Mouse (Mus musculus) mouse trophoblast stem cell (cell line): Measurements from ENCODE around the gene Fam217a.
"Not testable (repeated sequence)": the region's sequence is repeated elsewhere in the genome, so short reads cannot be mapped to it uniquely, and the experiment has no call there.

Source experiments
- in situ Hi-C, 2 experiments: fragments of 300-500 bp; cut with MseI, MboI; formaldehyde crosslinking; loops; 2 replicates in 1 of 2; 3 replicates in 1 of 2; pipeline ENCODE4 v1.15.1; 2025

The Fam217a gene

DNA sequence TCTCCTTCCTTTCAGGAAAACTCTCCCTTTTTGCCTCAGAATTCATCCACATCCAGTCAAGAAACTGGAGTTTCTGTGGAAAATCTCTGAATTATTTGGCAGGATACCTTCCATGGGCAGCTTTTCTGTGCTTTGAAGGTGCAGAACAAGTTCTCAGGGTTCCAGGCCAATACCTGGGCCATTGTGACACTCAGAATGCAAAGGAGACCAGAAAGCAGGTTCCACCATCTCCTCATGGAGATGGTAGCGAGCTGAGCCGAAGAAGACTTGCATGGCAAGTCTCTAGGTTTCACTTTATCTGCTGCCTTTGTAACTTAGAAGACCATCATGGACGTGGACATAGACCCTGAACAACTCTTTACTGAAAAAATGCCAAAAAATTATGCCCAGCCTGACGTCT, at the start of gene Fam217a, which contains the start of gene 4933417A18Rik:
Fam217a (minus strand) TSS at position 101 of the 400 bp plus-strand sequence.
4933417A18Rik (plus strand) TSS at position 200 of the 400 bp plus-strand sequence.
- in situ Hi-C loops = no loop called here

DNA sequence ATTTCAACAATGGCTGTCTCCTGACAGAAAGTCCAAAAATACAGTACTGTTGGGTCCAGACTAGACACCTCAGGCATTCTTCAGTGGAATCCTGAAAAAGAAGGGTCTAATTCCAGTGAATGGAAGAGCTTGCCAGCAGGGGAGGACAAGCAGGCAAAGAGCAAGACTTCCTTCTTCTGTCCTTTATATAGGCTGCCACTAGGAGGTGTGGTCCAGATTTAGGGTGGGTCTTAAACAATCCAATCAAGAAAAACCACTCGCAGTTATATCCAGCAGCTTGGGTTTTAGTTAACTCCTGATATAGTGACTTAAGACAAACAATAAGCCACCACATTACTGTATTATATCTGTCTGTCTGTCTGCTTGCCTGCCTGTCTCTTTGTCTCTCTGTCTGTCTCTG, 49.7 kb upstream of the Fam217a start:
- in situ Hi-C loops = no loop called here

DNA sequence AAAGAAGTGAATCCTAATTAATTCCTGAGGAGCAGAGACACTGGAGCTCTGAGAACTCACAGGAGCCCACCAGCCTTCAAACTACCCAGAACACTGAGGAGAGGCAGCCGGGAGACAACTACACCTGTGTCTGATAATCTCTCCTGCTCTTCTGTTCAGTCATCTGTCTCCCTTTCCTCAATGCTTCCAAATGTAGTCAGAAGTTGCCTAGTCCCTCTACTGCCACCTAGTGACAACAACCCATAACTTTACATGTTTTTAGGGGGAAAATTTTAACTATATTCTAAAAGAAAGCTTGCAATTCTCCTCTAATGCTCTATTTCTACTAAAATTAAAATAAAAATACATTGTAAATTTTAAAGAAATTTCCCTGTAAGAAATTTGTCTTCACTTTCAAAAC, 49.0 kb upstream of the Fam217a start:
- in situ Hi-C loops = no loop called here

DNA sequence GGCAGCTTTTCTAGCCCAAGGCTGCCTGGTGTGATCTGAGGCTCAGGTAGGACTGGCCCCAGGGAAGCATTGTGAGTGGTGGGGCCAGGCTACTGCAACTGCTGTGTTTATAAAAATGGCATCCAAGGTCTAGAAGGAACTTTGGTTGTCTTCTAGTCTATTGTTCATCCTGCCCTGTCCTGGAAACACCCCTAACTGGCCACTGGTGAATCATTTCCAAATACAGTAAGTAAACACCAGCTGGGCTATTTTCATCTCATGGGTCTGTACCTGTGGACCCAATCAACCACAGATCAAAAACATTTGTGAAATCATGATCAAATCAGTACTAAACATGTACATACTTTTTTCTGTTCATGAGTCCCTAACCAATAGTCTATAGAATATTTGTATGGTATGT, 48.3 kb upstream of the Fam217a start:
- in situ Hi-C loops = not testable (repeated sequence)

DNA sequence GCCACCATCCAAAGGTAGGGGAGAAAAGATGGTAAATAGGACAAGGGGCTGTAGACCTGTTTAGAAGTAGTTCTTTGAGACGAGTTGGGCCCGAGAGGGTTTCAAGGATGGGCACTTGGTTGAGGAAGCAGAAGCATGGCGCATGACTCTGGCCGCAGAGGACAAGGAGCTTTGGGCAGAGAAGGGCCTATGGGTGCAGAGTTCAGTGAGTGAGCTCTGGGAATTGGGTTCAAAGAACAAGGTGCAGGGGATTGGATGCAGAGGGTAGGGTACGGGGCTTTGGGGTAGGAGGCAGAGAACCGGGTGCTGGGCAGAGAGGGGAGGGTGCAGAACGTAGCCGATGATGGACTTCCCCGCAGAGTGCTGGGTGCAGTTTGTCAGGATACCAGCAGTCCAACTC, 41.5 kb upstream of the Fam217a start:
- in situ Hi-C loops = not testable (repeated sequence)

DNA sequence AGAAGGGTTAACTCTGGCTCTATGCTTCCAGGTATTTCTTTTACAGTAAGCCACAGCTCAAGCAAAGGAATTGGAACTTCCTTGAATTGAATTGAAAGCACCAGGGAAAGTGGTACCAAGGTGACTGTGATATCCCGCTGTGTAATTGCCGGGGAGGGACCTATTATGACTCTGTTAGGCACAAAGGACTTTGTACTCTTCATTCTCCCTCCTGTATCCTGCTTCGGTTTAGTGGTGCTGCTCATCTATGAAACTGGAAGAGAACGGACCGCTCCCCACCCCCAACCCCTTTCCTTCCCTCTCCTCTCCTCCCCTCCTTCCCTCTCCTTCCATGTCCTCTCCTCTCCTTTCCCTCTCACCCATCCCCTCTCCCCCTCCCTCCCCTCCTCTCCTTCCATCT, 40.8 kb upstream of the Fam217a start:
- in situ Hi-C loops = no loop called here

DNA sequence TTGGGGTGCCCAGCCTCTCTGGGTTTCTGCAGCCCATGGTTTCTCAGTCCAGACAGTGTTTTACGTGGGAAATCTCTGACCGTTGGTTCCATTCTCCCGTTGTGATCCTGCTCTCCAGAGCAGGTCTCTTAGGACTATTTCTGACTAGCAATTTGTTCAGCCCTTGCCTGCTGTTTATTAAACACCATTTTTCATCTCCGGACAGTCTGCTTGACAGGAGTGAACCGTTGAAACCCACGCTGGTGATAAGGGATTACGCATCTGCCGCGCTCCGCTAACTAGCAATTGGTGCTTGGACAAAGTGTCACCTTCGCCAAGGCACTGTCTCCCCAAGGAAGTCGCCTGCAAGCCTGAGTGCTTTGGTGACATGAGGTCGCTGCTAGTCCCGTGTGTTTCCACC, 40.3 kb upstream of the Fam217a start:
- in situ Hi-C loops = no loop called here

DNA sequence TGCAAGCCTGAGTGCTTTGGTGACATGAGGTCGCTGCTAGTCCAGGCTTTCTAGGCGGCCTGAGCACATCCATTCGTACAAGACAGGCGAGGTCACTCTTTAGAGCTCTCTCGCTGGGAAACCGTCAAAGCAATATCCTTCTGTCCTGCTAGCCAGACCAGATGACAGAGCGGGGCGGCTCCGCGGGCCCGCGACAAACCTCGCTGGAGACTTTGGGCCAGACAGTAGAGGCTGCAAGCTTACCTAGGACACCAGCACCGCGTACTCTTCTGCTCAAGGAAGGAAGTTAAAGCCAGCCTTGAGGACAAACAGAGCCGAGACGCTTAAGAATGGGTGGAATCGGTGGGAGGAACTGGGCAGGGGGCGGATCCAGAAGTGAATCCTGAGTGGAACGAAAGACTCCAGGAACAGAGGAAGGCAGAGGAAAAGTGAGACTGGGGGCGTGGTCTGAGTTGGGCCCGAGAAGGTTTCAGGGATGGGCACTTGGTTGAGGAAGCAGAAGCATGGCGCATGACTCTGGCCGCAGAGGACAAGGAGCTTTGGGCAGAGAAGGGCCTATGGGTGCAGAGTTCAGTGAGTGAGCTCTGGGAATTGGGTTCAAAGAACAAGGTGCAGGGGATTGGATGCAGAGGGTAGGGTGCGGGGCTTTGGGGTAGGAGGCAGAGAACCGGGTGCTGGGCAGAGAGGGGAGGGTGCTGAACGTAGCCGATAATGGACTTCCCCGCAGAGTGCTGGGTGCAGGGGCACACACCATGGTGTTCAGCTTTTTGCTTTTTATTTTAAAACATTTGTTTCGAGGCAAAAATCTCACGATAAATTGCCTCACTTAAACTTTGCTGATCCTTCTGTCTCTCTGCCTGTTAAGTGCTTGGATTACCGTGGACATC, 39.6 kb upstream of the Fam217a start, which contains the start of gene Eci3:
Eci3 (minus strand) TSS at position 300 of the 887 bp plus-strand sequence.
- in situ Hi-C loops = no loop called here

DNA sequence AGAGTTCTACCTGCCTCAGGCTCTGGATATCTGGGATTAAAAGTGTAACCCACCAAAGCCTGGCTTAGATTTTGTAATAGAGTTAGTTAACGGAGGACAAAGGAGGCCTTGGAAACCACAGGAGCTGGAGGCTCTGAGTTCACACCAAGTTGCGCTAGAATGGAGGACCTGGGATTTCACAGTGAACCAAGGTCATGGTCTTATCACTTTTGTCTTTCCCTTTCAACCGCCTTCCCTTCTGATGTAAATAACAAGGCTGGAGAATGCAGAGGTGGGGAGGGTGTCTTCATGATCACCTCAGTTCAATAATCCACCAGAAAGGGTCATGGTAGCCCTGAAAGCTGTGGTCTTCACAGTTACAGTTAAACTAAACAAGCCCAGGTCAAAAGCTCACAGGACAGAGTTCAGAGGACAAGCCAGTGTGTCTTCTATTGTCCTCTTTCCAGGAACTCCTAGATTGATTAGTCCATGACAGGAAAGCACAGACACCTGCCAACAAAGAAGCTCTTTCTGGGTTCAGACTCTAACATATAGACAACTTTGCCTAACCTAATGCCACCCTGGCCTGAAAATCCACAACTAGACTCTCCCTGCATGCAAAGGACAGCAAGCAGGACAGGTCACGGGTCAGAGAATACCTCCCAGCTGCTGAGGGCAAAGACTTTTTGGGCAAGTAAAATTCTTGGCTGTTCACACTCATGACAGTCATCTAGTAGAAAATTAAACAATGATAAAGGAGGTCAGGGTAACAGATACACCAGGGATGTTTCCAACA, 37.1 kb upstream of the Fam217a start:
- in situ Hi-C loops = no loop called here

DNA sequence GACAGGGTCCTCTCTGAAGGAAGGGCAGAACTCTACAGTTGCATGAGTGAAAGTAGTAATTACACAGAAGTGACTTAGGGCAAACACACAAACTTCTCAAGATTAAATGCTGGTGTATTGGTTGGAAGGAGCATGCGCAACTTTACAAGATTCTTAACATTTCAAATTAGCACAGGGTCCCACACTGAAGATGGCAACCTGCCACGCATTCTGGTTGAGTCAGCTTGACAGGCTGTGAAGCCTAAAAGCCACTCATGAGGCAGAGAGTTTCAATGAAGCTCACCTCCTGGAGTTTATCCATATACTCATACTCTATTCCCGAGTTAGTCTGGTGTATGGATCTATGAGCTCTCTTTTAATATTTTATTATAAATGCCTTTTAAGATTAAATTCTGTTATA, 34.0 kb upstream of the Fam217a start:
- in situ Hi-C loops = not testable (repeated sequence)

DNA sequence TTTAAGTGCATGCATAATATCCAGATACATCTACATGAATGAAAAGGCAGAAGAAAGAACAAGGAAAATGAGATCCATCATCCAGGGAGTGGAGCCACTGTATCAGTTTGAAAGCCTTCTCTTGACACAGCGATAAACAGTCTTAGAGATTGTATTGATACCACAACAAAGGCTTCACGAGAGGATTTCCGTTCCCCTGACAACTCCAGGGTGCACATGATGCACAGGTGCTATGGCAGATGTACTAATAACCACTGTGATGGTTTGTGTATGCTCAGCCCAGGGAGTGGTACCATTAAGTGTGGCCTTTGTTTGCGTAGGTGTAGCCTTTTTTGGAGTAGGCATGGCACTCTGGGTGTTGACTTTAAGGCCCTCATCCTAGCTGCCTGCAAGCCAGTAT, 32.8 kb upstream of the Fam217a start:
- in situ Hi-C loops = no loop called here

DNA sequence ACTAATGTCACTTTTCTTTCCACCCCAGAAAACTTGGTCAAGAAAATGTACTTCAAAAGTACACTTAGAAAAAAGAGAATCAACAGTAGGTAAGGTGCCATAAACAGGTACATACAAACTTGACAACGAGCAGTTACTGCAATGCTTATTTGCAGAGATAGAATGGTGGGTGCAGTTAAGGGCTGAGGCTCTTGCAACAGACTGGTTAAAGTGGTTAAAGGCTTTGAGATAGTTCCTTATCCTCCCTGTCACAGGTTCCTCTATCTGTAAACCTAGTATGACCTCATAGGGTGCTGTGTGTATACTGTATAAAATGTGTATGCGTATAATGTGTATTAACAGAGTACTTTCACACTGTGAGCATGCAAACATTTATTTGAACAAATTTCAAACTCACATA, 27.3 kb upstream of the Fam217a start:
- in situ Hi-C loops = not testable (repeated sequence)

DNA sequence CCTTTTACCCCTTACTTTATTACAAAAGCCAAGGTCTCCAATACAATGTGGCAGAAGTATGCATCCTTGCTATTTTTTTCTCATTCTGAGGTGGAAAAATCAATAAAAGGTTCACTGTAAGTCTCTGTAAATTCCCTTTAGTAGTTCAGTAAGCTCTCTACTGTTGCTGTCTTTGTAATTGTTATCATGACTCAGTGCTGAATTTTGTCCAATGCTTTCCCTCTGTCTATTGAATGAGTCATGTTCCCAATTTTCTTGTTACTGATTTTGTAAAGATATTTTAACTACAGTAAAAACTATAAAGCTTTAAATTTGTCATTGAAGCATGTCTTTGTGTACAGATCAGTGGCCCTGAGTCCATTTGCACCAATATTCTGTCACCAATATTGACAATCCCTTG, 18.3 kb upstream of the Fam217a start:
- in situ Hi-C loops = no loop called here

DNA sequence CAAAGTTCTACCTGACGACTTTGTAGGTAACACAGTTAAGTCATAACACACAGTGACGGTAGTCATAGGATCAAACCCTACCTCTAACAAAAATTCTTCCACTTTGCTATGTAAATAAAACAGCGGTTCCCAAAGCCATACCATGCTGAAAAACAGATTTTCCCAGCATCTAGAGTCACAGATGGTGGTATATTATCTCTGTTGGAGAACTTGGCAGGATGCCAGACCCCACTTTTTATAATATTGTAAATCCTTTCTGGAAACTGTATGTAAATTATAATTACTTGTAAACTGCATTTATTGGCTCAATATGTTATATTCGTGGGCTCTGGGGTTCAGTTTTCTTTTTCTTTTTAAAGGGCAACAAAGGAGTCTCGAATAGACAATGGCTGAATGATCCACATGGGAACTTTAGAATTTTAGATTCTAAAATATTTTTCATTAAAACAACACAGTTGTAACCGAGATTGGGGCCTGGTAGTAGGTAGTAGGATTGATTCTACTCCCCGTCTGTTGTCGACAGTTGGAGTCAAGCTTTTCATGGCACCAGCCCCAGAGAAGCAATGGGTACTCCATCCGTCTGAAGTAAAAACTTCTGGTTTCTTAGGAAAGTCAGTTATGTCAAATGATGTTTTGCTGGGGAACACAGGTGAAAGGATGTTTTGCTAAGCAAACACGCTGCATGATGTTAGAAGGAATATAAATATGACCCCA, 11.0 kb upstream of the Fam217a start:
- in situ Hi-C loops = no loop called here

DNA sequence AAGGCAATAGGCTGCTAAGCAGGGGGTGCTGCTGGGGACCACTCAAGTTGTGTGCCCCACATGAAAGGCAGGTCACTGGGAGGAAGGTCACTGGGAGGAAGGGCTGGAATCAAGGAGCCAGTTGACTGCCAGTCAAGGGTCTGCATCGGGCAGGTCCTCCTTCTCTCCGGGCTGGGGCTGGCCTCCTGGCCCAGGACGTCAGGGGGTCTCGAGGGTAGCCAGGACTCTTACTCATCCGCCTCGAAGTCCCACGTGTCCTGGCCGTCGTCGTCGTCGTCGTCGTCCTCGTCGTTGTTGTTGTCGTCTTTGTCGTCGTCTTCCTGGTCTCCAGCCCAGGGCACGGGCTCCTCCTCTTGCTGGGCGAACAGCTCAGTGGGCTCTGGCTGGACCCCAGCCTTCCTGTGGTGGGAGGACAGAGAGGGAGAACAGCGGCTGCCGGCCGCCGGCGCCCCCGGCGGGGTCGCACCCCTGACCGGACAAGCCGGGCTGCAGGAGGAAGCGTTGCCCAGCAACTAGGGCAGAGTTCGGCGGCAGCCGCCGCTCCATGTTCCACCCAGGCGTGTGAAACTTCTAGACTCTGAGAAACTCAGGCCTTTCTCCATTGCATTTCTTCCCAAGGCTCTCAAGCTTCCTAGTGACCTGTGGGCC, 7.5 kb downstream of the Fam217a start:
- in situ Hi-C loops = no loop called here

DNA sequence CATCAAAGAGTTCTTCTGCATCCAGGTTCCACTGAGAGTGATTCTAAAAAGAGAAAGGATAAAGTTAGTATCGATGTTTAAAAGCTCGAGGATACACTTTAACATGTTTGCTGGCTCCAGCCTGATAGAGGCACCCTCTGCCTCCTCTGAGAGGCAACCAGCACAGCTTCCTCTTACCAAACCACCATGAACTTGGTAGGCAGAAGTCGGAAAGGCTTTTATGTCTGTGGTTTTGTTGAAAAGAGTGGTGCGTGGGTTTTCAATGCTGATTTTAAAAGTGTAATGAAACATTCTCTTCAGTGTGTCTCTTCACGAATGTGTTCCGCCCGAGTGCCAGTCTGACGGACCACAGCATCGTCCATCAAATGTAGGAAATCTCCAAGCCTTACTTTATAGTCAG, 9.5 kb downstream of the Fam217a start:
- in situ Hi-C loops = no loop called here

DNA sequence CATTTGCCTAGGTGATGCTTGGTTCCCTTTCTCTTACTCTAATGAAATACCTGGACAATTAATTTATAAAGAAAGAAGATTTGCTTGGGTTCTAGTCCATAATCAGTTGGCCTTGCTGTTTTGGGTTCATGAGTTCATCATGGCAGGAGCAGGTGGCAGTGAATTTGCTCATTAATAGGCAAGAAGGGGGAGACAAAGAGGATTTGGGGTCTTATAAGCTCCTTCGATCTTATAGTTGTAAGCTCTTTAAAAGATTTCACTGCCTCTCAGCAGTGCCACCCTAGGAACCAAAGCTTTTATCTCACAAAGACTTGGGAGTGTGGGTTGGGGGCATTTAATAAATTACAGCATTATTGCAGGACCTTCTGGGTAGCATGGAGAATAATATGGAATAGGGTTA, 31.2 kb downstream of the Fam217a start:
- in situ Hi-C loops = no loop called here

DNA sequence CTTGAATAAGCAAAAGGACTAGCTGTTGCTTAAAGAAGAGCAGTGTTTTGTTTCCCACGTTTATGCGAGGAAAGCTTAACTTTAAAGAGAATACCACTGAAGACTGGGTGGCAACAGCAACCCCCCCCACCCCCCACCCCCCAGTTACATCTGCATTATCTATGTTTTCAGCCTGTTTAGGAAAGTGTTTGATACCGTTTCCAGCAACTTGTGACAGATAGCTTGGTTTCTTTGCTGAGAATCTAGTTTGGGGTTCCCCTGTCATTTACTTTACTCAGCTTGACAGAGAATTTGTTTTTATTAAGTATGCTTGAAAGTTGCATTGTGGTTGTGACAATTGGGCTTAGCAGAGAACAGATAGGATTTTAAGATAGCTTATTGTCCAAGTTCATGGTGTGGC, 47.6 kb downstream of the Fam217a start:
- in situ Hi-C loops = no loop called here

DNA sequence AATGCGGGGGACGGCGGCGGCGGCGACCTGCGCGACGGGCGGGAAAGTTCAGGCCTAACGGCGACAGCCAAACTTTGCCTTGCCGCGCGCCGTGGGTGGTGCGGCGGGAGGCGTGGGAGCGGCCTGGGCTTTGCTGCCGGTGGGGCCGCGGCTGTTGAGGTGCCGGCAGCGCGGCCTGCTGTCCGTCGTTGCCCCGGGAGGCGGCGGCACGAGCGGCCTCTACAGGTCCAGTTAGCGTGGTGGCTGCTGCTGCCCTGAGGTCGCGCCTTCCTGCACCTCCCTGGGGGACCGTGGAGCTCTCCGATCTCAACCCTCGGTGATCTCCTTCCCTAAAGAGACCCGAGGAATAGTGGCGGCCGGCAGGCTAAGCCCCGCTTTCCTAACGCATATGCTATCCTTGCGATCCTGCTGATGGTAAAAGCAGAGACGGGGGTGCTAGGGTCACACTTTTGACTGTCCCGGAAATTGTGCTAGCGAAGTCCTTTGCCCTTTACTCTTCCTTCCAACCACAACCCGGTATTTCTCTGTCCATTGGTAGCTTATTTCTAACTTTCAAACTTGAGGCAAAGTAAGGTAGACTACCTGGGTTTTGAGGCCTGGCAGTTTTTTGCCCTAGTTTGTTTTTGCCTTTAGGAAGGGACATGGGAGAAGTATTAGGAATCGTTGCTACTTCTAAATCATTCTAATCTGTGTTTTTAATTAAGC, 48.2 kb downstream of the Fam217a start:
- in situ Hi-C loops = no loop called here

DNA sequence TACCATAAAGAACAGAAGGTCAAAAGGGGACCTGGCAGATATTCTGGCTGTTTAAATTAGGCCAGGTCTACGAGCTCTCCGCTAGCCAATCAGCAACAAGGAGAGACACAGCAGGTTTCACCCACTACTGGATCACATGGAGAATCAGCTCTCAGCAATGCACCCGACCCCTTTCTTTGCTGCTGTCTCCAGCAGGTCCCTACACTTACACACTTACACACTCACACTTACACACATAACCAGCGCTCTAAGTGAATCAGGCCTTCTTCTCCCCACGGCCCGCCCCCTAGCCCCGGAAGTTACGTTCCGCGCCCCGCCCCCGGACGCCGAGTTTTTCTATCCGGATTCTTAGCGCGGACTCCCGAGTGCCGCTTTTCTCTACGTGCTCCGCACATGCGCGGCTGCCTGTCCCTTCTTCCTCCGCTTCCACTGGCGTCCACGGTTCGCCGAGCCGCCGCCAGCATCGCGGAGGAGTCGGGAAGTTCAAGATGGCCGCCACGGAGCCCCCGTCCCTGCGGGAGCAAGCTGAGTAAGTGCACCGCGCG, 48.9 kb downstream of the Fam217a start, which contains the start of gene Prpf4b:
Prpf4b (plus strand) TSS at position 137 of the 545 bp plus-strand sequence.
- in situ Hi-C loops = no loop called here

DNA sequence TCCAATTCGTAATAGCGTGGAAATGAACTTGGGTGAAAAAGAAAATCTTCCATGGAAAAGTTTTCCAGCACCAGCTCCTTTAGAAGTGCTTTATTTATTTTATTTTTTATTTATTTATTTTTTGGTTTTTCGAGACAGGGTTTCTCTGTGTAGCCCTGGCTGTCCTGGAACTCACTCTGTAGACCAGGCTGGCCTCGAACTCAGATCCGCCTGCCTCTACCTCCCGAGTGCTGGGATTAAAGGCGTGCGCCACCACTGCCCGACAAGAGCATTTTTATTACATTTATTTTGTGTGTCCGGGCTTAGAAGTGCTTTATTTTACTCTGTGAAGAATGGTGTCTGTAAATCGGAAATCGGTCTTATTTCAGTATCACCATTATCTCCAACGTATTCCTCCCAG, 49.4 kb downstream of the Fam217a start:
- in situ Hi-C loops = not testable (repeated sequence)
